32 mouse cellular contexts compared by ENCODE assay signal in the genomic region with DNA sequence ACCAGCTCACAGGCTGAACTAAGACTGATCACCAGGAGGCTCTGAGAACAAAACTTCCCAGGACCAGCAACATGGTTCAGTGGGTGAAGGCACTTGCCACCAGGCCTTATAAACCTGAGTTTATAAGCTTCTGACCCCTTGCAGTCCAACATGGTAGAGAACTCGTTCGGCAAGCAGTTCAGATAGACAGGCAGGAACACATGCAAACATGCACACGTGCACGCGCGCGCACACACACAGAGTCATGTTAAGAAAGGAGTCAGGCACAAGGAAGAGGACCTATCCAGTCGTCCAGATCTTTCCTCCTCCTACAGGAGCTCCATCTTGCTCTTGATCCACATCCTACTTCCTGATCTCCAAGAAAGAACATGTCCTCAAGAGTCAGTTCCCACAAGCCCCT.
"Had no signal": no experiment of that assay in that cellular context is flagged by ENCODE, and none has a peak within 500 bp of the region (broad histone marks: within the 10 kb centered on the region; RNA-seq: fewer than 3 reads in every experiment).

No protein-coding gene starts in this region.

- ATAC-seq: liver, embryonic 12.5 days; liver, postnatal 0 days; lung, postnatal 0 days; midbrain, embryonic 13.5 days; midbrain, embryonic 15.5 days; midbrain, embryonic 16.5 days had no signal

- H3K4me2 ChIP-seq: limb, embryonic 12.5 days; limb, embryonic 13.5 days; limb, embryonic 15.5 days; liver, embryonic 11.5 days; liver, embryonic 12.5 days; liver, embryonic 13.5 days; liver, embryonic 15.5 days; lung, embryonic 14.5 days; lung, embryonic 15.5 days; midbrain, embryonic 12.5 days; midbrain, embryonic 13.5 days; midbrain, embryonic 15.5 days; neural tube, embryonic 12.5 days; neural tube, embryonic 13.5 days had no signal

- H3K4me3 ChIP-seq: limb, embryonic 10.5 days; limb, embryonic 12.5 days; limb, embryonic 13.5 days; limb, embryonic 15.5 days; liver, embryonic 12.5 days; liver, embryonic 13.5 days; liver, embryonic 15.5 days; lung, embryonic 15.5 days; megakaryocyte, embryonic 14.5 days; midbrain, embryonic 10.5 days; midbrain, embryonic 12.5 days; midbrain, embryonic 13.5 days; midbrain, embryonic 15.5 days; myocyte; neural tube, embryonic 12.5 days; neural tube, embryonic 13.5 days had no signal

- H3K27me3 ChIP-seq: limb, embryonic 12.5 days; limb, embryonic 13.5 days; limb, embryonic 15.5 days; liver, embryonic 12.5 days; liver, embryonic 13.5 days; liver, embryonic 15.5 days; lung, embryonic 15.5 days; megakaryocyte, embryonic 14.5 days; midbrain, embryonic 12.5 days; midbrain, embryonic 13.5 days; midbrain, embryonic 15.5 days; neural tube, embryonic 12.5 days; neural tube, embryonic 13.5 days had no signal

- H3K9ac ChIP-seq: limb, embryonic 12.5 days; limb, embryonic 13.5 days; limb, embryonic 15.5 days; liver, embryonic 12.5 days; liver, embryonic 13.5 days; liver, embryonic 14.5 days; liver, embryonic 15.5 days; liver, postnatal 0 days; lung, embryonic 14.5 days; lung, embryonic 15.5 days; midbrain, embryonic 12.5 days; midbrain, embryonic 13.5 days; midbrain, embryonic 15.5 days; neural tube, embryonic 12.5 days; neural tube, embryonic 13.5 days had no signal

- H3K4me1 ChIP-seq: neural tube, embryonic 12.5 days had no signal

- DNase-seq: left cerebral cortex, postnatal 4 days; liver; liver, embryonic 13.5 days; liver, postnatal 0 days; lung, adult 18-20 months; lung, adult 2 months; lung, embryonic 14.5 days; lung, postnatal 10 days; lung, postnatal 14 days; lung, postnatal 36 days; lung, postnatal 4 days; midbrain, embryonic 14.5 days had no signal

- H3K9me3 ChIP-seq: limb, embryonic 10.5 days; limb, embryonic 12.5 days; limb, embryonic 13.5 days; limb, embryonic 15.5 days; liver, embryonic 12.5 days; liver, embryonic 13.5 days; liver, embryonic 15.5 days; lung, embryonic 15.5 days; megakaryocyte, embryonic 14.5 days; midbrain, embryonic 10.5 days; midbrain, embryonic 12.5 days; midbrain, embryonic 13.5 days; midbrain, embryonic 15.5 days; neural tube, embryonic 12.5 days; neural tube, embryonic 13.5 days had no signal

- H3K27ac ChIP-seq: limb, embryonic 10.5 days; limb, embryonic 12.5 days; limb, embryonic 13.5 days; limb, embryonic 15.5 days; liver, embryonic 12.5 days; liver, embryonic 13.5 days; liver, embryonic 14.5 days; liver, embryonic 15.5 days; lung, embryonic 15.5 days; macrophage; midbrain, embryonic 10.5 days; midbrain, embryonic 12.5 days; midbrain, embryonic 13.5 days; midbrain, embryonic 15.5 days; neural tube, embryonic 12.5 days; neural tube, embryonic 13.5 days had no signal
